28 mouse cellular contexts compared by ENCODE assay signal in the genomic region with DNA sequence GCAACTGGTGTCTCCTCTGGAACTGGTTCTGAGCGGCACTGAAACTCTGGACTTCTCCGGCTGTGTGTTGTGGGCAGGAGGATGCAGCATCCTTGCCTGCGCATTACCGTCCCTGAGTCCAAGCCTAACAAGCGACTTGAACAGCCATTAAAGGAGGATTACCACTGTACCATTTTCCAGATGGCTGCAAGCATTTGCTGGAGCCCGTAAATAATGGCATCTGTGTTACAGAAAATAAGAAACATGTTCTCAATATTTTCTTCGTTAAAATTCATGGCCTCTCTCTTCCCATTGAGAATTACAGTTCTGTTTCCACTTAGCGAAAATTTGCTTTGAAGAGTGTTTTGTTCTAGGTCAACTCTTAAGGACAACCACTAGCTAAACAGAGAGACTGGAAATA. TPM values are rescaled to one million over a fixed set of nuclear protein-coding genes. Genes with fewer than 3 reads are reported as not detected.
DNase-seq lines count a peak whose midpoint lies in the region; ATAC-seq and TF ChIP-seq lines count a peak whose summit lies in the region.
"Had no signal": no experiment of that assay in that cellular context is flagged by ENCODE, and none has a peak within 500 bp of the region (broad histone marks: within the 10 kb centered on the region; RNA-seq: fewer than 3 reads in every experiment).

No protein-coding gene starts in this region.

- peak overlapping the region; percentile 4; the same call in 1 of the 2 replicates for H3K27ac ChIP-seq in liver, adult 2 months (replicated peaks; ENCODE audit: insufficient read depth, low read depth, low read length)
- no peak overlapping the region for H3K27ac ChIP-seq in embryonic facial prominence, embryonic 10.5 days (replicated peaks)
- H3K27ac ChIP-seq in liver, embryonic 13.5 days, result peak overlapping the region; percentile 7; the same call in 1 of the 2 replicates
- H3K27ac ChIP-seq: hindbrain, embryonic 13.5 days had no signal

- DNase-seq in liver, adult 2 months (ENCODE audit: extremely low read depth, low read depth, low spot score), result no peak
- DNase-seq in liver, result no peak
- peak; percentile 29 for DNase-seq in embryonic facial prominence, embryonic 10.5 days (ENCODE audit: low spot score)
- DNase-seq in forelimb bud, embryonic 11.5 days (ENCODE audit: low read depth, low spot score), result peak; percentile 68
- DNase-seq in liver, embryonic 13.5 days, result no peak
- no peak for DNase-seq in thymus, postnatal 14 days
- DNase-seq in ovary, postnatal 36 days (ENCODE audit: low spot score), result no peak
- no peak for DNase-seq in cerebellum, adult 11 months
- DNase-seq: adrenal gland, adult 8-10 months; cerebellum, adult 9-10 months; heart, postnatal 14 days; kidney, adult 9 months; kidney, postnatal 25 days; left cerebral cortex, postnatal 4 days had no signal

- H3K27me3 ChIP-seq in liver, adult 2 months (ENCODE audit: control insufficient read depth, insufficient read depth, low read length), result no peaks in the 10 kb centered on the region
- H3K27me3 ChIP-seq in embryonic facial prominence, embryonic 10.5 days (replicated peaks; ENCODE audit: low read depth, poor library complexity, severe bottlenecking), result no peaks in the 10 kb centered on the region
- H3K27me3 ChIP-seq in liver, embryonic 13.5 days, result no peaks in the 10 kb centered on the region
- H3K27me3 ChIP-seq: hindbrain, embryonic 13.5 days; Patski had no signal

- WGBS in liver, adult 2 months, result 48% methylated on average over 8 of the region's 8 CpGs
- 64% methylated on average over 8 of the region's 8 CpGs for WGBS in embryonic facial prominence, embryonic 10.5 days
- 75% methylated on average over 8 of the region's 8 CpGs for WGBS in liver, embryonic 13.5 days (ENCODE audit: insufficient replicate concordance)

- H3K9ac ChIP-seq in liver, adult 2 months (ENCODE audit: low read depth, low read length), result peak overlapping the region; percentile 28; the same call in 1 of the 2 replicates
- H3K9ac ChIP-seq in liver, embryonic 13.5 days, result no peak overlapping the region
- H3K9ac ChIP-seq: hindbrain, embryonic 13.5 days had no signal

- H3K79me2 ChIP-seq in liver, adult 2 months (ENCODE audit: control insufficient read depth, insufficient read depth, low read length), result peaks cover 43% of the 10 kb centered on the region; the same call in 1 of the 2 replicates

- no peak for ATAC-seq in liver, embryonic 13.5 days (ENCODE audit: low read depth)
- ATAC-seq: Patski had no signal

- no peaks in the 10 kb centered on the region for H3K36me3 ChIP-seq in liver, adult 2 months (ENCODE audit: control insufficient read depth, insufficient read depth, low read length)
- no peaks in the 10 kb centered on the region for H3K36me3 ChIP-seq in embryonic facial prominence, embryonic 10.5 days (replicated peaks)
- H3K36me3 ChIP-seq in liver, embryonic 13.5 days, result no peaks in the 10 kb centered on the region
- H3K36me3 ChIP-seq: hindbrain, embryonic 13.5 days had no signal

- H3K4me1 ChIP-seq in liver, adult 2 months (ENCODE audit: control insufficient read depth, insufficient read depth, low read length), result peaks cover 44% of the 10 kb centered on the region
- peaks cover 29% of the 10 kb centered on the region for H3K4me1 ChIP-seq in embryonic facial prominence, embryonic 10.5 days
- H3K4me1 ChIP-seq in liver, embryonic 13.5 days (replicated peaks), result peaks cover 94% of the 10 kb centered on the region

- no peaks in the 10 kb centered on the region for H3K9me3 ChIP-seq in embryonic facial prominence, embryonic 10.5 days
- H3K9me3 ChIP-seq in liver, embryonic 13.5 days (replicated peaks), result no peaks in the 10 kb centered on the region
- H3K9me3 ChIP-seq: hindbrain, embryonic 13.5 days had no signal

- H3K4me2 ChIP-seq in liver, embryonic 13.5 days, result peak overlapping the region; percentile 47; the same call in 1 of the 2 replicates
- H3K4me2 ChIP-seq: heart, embryonic 11.5 days; hindbrain, embryonic 13.5 days; midbrain, embryonic 11.5 days had no signal

- no peak overlapping the region; the same call in 1 of the 2 replicates for H3K4me3 ChIP-seq in liver, adult 2 months (ENCODE audit: insufficient read depth, low read depth, low read length)
- no peak overlapping the region for H3K4me3 ChIP-seq in embryonic facial prominence, embryonic 10.5 days
- no peak overlapping the region for H3K4me3 ChIP-seq in liver, embryonic 13.5 days (replicated peaks)
- H3K4me3 ChIP-seq: hindbrain, embryonic 13.5 days had no signal

- no peak for TF ChIP-seq POLR2A in liver, adult 2 months (IDR thresholded peaks at IDR 0.05; ENCODE audit: extremely low read depth, insufficient read depth, low read length)

- no peak for TF ChIP-seq CTCF in liver, adult 2 months (IDR thresholded peaks at IDR 0.05; ENCODE audit: low read depth, low read length)

RNA-seq across cellular contexts. Expression of gene Stat5b, which starts 30.5 kb away (rescaled TPM):
- 31.8 and 33.0 TPM in 2 replicates for total RNA-seq in liver, adult 2 months (2014; rRNA removed)
- polyA plus RNA-seq in liver, adult 2 months (2012; rRNA removed), result 32.0 and 35.2 TPM in 2 replicates
- polyA plus RNA-seq in embryonic facial prominence, embryonic 10.5 days (2016; fragmentation: Nextera tagmentation; extraction: Ambion mirVana), result 14.4 and 14.9 TPM in 2 replicates
- 21.1 and 23.8 TPM in 2 replicates for polyA plus RNA-seq in liver, embryonic 13.5 days (2015; fragmentation: Nextera tagmentation; extraction: Ambion mirVana)

RNA-seq across cellular contexts. Expression of gene Stat5a, which starts 39.1 kb away (rescaled TPM):
- 6.9 and 7.8 TPM in 2 replicates for total RNA-seq in liver, adult 2 months (2014; rRNA removed)
- polyA plus RNA-seq in liver, adult 2 months (2012; rRNA removed), result 15.0 and 18.0 TPM in 2 replicates
- 1.7 and 1.9 TPM in 2 replicates for polyA plus RNA-seq in embryonic facial prominence, embryonic 10.5 days (2016; fragmentation: Nextera tagmentation; extraction: Ambion mirVana)
- polyA plus RNA-seq in liver, embryonic 13.5 days (2015; fragmentation: Nextera tagmentation; extraction: Ambion mirVana), result 11.1 and 14.6 TPM in 2 replicates

RNA-seq across cellular contexts. Expression of gene Ghdc, which starts 49.3 kb away (rescaled TPM):
- total RNA-seq in liver, adult 2 months (2014; rRNA removed), result 7.1 and 8.5 TPM in 2 replicates
- polyA plus RNA-seq in liver, adult 2 months (2012; rRNA removed), result 17.0 and 17.5 TPM in 2 replicates
- 3.3 and 3.7 TPM in 2 replicates for polyA plus RNA-seq in embryonic facial prominence, embryonic 10.5 days (2016; fragmentation: Nextera tagmentation; extraction: Ambion mirVana)
- 1.4 and 2.4 TPM in 2 replicates for polyA plus RNA-seq in liver, embryonic 13.5 days (2015; fragmentation: Nextera tagmentation; extraction: Ambion mirVana)

RNA-seq across cellular contexts. Expression of gene Hcrt, which starts 57.3 kb away (rescaled TPM):
- not detected in 2 replicates for total RNA-seq in liver, adult 2 months (2014; rRNA removed)
- not detected in 2 replicates for polyA plus RNA-seq in liver, adult 2 months (2012; rRNA removed)
- not detected in 2 replicates for polyA plus RNA-seq in embryonic facial prominence, embryonic 10.5 days (2016; fragmentation: Nextera tagmentation; extraction: Ambion mirVana)
- not detected in 2 replicates for polyA plus RNA-seq in liver, embryonic 13.5 days (2015; fragmentation: Nextera tagmentation; extraction: Ambion mirVana)
- total RNA-seq: adrenal gland, adult 8-10 months; common myeloid progenitor, adult 5-6 weeks; gastrocnemius, postnatal 4 days; heart, postnatal 14 days; layer of hippocampus, adult 8-10 months; left cerebral cortex, adult 18-20 months; left cerebral cortex, postnatal 4 days; monocyte, adult 5-6 weeks had no signal
- polyA plus RNA-seq: forebrain, embryonic 11.5 days; heart, embryonic 11.5 days; intestine, embryonic 14.5 days; lung, embryonic 16.5 days; midbrain, embryonic 11.5 days; neural tube, embryonic 11.5 days; Patski; small intestine, adult 2 months had no signal

Comparison
In these comparisons a context has a peak if more than half of its experiments do, and no peak if none do; other contexts are left out.
1. DNase-seq: peak in embryonic facial prominence, embryonic 10.5 days (single experiment) and forelimb bud, embryonic 11.5 days (single experiment); none in liver, adult 2 months (single experiment), liver (single experiment), liver, embryonic 13.5 days (single experiment), thymus, postnatal 14 days (single experiment), ovary, postnatal 36 days (single experiment) and cerebellum, adult 11 months (single experiment).